Mouse (Mus musculus): ENCODE data around the gene RPS10-NUDT3. TPM values are rescaled to one million over a fixed set of nuclear protein-coding genes. Genes with fewer than 3 reads are reported as not detected.

Gene RPS10-NUDT3
- polyA plus RNA-seq, 1 experiment = not detected

GRCm38 (mm10) chr17:27546574-27547085 lies 88.4 kb downstream of the RPS10-NUDT3 start:
- peaks cover 11% of the 10 kb centered on the region; the same call in 1 of the 2 replicates for H3K4me1 ChIP-seq (ENCODE audit: control insufficient read depth, insufficient read depth, insufficient read length, low read length)
- H3K4me3 ChIP-seq (ENCODE audit: insufficient read depth, low read depth, low read length) = no peak overlapping the region
- H3K27ac ChIP-seq (replicated peaks; ENCODE audit: low read depth, low read length) = no peak overlapping the region

DNA sequence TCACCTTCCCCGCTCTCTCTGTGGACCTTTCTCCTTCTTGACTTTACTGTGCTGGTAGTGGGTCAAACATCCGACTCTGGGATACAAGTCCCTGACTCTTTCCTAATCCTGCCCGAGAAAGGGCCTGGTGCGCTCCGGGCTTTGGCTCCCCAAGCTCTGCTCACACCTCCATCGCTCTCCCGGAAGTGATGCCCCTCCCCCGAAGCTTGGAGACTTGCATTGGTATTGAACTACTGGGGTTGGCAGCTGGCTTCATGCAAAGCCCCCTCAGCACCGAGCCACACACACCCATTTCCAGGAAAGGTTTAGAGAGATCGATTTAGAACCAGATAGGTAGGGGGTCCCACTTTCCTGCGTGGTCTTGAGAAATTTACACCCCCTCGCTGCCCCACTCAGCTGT lies 89.0 kb downstream of the RPS10-NUDT3 start:
- peaks cover 11% of the 10 kb centered on the region; the same call in 1 of the 2 replicates for H3K4me1 ChIP-seq (ENCODE audit: control insufficient read depth, insufficient read depth, insufficient read length, low read length)
- no peak overlapping the region for H3K27ac ChIP-seq (replicated peaks; ENCODE audit: low read depth, low read length)
- H3K4me3 ChIP-seq (ENCODE audit: insufficient read depth, low read depth, low read length) = no peak overlapping the region

GRCm38 (mm10) chr17:27544551-27544950 lies 90.5 kb downstream of the RPS10-NUDT3 start:
- Histone ChIP-seq H3K4me3 (ENCODE audit: insufficient read depth, low read depth, low read length) (no peak overlapping the region), H3K4me1 (ENCODE audit: control insufficient read depth, insufficient read depth, insufficient read length, low read length) (peaks cover 11% of the 10 kb centered on the region; the same call in 1 of the 2 replicates), H3K27ac (replicated peaks; ENCODE audit: low read depth, low read length) (no peak overlapping the region)

- Histone ChIP-seq H3K4me3 (ENCODE audit: insufficient read depth, low read depth, low read length) (no peak overlapping the region), H3K4me1 (ENCODE audit: control insufficient read depth, insufficient read depth, insufficient read length, low read length) (peaks cover 5% of the 10 kb centered on the region; the same call in 1 of the 2 replicates), H3K27ac (replicated peaks; ENCODE audit: low read depth, low read length) (no peak overlapping the region)
Observed at GRCm38 (mm10) chr17:27541984-27542383, 93.0 kb downstream of the RPS10-NUDT3 start.

DNA sequence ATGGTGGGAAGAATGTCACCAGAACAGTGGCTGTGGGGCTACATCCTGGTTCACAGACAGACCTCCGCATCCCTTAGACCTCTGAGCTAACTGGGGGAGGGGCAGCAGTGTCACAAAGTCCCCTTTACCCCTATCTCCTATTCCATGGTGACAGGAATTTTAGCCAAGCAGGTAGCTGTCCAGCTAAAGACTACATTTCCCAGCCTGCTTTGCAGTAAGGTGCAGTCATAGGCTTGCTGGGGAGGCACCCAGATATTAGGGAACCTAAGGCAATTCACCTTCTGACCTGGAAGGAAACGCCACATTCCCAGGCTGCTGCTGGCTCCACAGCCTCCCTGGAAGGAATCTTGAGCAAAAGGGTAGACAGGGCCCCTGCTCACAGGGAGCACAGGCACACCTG lies 93.8 kb downstream of the RPS10-NUDT3 start:
- no peak overlapping the region for H3K4me3 ChIP-seq (ENCODE audit: insufficient read depth, low read depth, low read length)
- H3K4me1 ChIP-seq (ENCODE audit: control insufficient read depth, insufficient read depth, insufficient read length, low read length) = 0 out of 2 replicates have a peak, but pooled peaks cover 1% of the 10 kb centered on the region
- no peak overlapping the region for H3K27ac ChIP-seq (replicated peaks; ENCODE audit: low read depth, low read length)

DNA sequence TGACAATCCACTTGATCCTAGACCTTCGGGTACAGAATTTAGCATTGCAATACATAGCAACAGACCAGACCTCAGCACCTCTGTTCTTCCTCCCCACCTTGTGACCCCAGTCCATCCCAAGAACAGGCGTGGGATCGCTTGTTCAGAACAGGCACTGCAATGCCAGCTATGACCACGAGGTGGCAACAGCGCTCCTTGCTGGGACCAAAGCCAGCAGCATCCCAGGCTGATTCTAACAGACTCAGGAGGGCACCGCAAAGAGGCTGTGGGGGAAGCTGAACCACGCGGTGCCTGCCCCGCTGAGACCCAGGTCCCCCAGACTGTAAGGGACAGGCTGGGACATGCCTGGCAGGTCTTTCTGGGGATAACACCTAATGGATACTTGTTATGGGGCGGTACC lies 100.3 kb downstream of the RPS10-NUDT3 start:
- H3K4me1 ChIP-seq (ENCODE audit: control insufficient read depth, insufficient read depth, insufficient read length, low read length) = no peaks in the 10 kb centered on the region
- no peak overlapping the region for H3K4me3 ChIP-seq (ENCODE audit: insufficient read depth, low read depth, low read length)
- H3K27ac ChIP-seq (replicated peaks; ENCODE audit: low read depth, low read length) = no peak overlapping the region

DNA sequence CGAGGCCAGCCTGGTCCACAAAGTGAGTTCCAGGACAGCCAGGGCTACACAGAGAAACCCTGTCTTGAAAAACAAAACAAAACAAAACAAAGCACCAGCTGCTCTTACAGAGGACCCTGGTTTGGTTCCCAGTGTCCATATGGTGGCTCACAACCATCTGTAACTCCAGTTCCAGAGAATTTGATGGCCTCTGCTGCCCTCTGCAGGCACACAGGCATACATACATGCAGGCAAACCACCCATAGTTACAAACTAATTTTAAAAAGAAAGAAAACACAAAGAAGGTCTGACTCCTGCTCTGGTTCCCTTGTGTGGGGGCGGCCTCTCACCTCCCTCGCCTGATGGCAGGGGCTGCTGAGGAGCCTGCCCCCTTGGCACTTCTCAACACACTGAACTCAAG lies 101.7 kb downstream of the RPS10-NUDT3 start:
- Histone ChIP-seq H3K4me3 (ENCODE audit: insufficient read depth, low read depth, low read length) (no peak overlapping the region), H3K27ac (replicated peaks; ENCODE audit: low read depth, low read length) (no peak overlapping the region), H3K4me1 (ENCODE audit: control insufficient read depth, insufficient read depth, insufficient read length, low read length) (peaks cover 3% of the 10 kb centered on the region)

DNA sequence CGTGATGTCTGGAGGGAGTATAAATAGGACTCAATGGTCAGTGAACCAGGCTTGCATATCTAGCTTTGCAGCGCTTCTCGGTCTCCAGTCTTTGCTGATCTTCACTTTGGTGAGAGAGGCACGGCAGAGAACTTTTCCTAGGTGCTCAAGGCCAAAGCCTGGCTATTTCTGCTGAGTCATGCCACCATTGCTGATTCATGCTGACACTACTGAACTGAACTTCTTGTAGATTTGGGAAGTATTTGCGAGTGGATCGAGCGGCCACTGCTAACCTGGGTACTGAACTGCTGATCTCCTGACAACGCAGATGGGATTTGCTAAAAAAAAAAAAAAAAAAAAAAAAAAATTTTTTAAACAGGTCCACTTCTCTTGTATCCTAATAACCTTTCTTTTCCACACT lies 102.9 kb downstream of the RPS10-NUDT3 start:
- Histone ChIP-seq H3K4me3 (ENCODE audit: insufficient read depth, low read depth, low read length) (no peak overlapping the region), H3K4me1 (ENCODE audit: control insufficient read depth, insufficient read depth, insufficient read length, low read length) (peaks cover 3% of the 10 kb centered on the region), H3K27ac (replicated peaks; ENCODE audit: low read depth, low read length) (no peak overlapping the region)

Other genes with a start within 250 kb of the RPS10-NUDT3 start
- gene Grm4, start 113.8 kb downstream of the RPS10-NUDT3 start, polyA plus RNA-seq (2012; ENCODE audit: insufficient read depth, insufficient read length, missing spikeins) = not detected in 2 replicates
- 10.2 TPM in 1 of 2 replicates, not detected in the other for gene Hmga1, start 78.7 kb downstream of the RPS10-NUDT3 start, polyA plus RNA-seq (2012; ENCODE audit: insufficient read depth, insufficient read length, missing spikeins)
- 11.1 and 15.6 TPM in 2 replicates for gene AI413582, start 69.5 kb downstream of the RPS10-NUDT3 start, polyA plus RNA-seq (2012; ENCODE audit: insufficient read depth, insufficient read length, missing spikeins)
- gene Nudt3, start 11.7 kb downstream of the RPS10-NUDT3 start, polyA plus RNA-seq (2012; ENCODE audit: insufficient read depth, insufficient read length, missing spikeins) = 68.4 and 69.5 TPM in 2 replicates
- 671 and 765 TPM in 2 replicates for gene Rps10, start 1.4 kb upstream of the RPS10-NUDT3 start, polyA plus RNA-seq (2012; ENCODE audit: insufficient read depth, insufficient read length, missing spikeins)
- gene Pacsin1, start 20.3 kb upstream of the RPS10-NUDT3 start, polyA plus RNA-seq (2012; ENCODE audit: insufficient read depth, insufficient read length, missing spikeins) = not detected in 2 replicates
- not detected in 2 replicates for gene Spdef, start 93.7 kb upstream of the RPS10-NUDT3 start, polyA plus RNA-seq (2012; ENCODE audit: insufficient read depth, insufficient read length, missing spikeins)
- 62.2 and 89.1 TPM in 2 replicates for gene D17Wsu92e, start 185.4 kb upstream of the RPS10-NUDT3 start, polyA plus RNA-seq (2012; ENCODE audit: insufficient read depth, insufficient read length, missing spikeins)
- 50.9 and 79.9 TPM in 2 replicates for gene Snrpc, start 202.9 kb upstream of the RPS10-NUDT3 start, polyA plus RNA-seq (2012; ENCODE audit: insufficient read depth, insufficient read length, missing spikeins)
- gene Uhrf1bp1, start 221.2 kb upstream of the RPS10-NUDT3 start, polyA plus RNA-seq (2012; ENCODE audit: insufficient read depth, insufficient read length, missing spikeins) = 6.1 and 11.2 TPM in 2 replicates